In genomic region chr6:50726166-50726591, GRCm38 (mm10) we compare ENCODE assay signal across 16 mouse cellular contexts.
DNase-seq lines count a peak whose midpoint lies in the region; ATAC-seq and TF ChIP-seq lines count a peak whose summit lies in the region.
"Had no signal": no experiment of that assay in that cellular context is flagged by ENCODE, and none has a peak within 500 bp of the region (broad histone marks: within the 10 kb centered on the region; RNA-seq: fewer than 3 reads in every experiment).

No protein-coding gene starts in this region.

- 13% methylated on average over 9 of the region's 9 CpGs for WGBS in limb, embryonic 13.5 days

- H3K4me3 ChIP-seq in gastrocnemius, adult 2 months: no peak overlapping the region; the same call in 1 of the 2 replicates
- no peak overlapping the region for H3K4me3 ChIP-seq in limb, embryonic 13.5 days
- H3K4me3 ChIP-seq: forebrain, embryonic 12.5 days; heart, embryonic 13.5 days had no signal

- H3K4me1 ChIP-seq in limb, embryonic 13.5 days: peaks cover 34% of the 10 kb centered on the region
- H3K4me1 ChIP-seq: forebrain, embryonic 12.5 days; heart, embryonic 13.5 days had no signal

- H3K4me2 ChIP-seq in limb, embryonic 13.5 days (replicated peaks): peak overlapping the region; percentile 14
- H3K4me2 ChIP-seq: forebrain, embryonic 12.5 days; heart, embryonic 13.5 days had no signal

- intact Hi-C loops in gastrocnemius, adult 2 months (cut with DNase I): no loop called here
- intact Hi-C loops in gastrocnemius, postnatal 14 days (cut with DNase I; ENCODE audit: low total_unique reads): no loop called here

- no peaks in the 10 kb centered on the region for H3K36me3 ChIP-seq in limb, embryonic 13.5 days
- H3K36me3 ChIP-seq: forebrain, embryonic 12.5 days; heart, embryonic 13.5 days had no signal

- 0 out of 2 replicates have a peak overlapping the region, but pooled peaks have one; percentile 16 for H3K27ac ChIP-seq in gastrocnemius, adult 2 months
- H3K27ac ChIP-seq in limb, embryonic 13.5 days: no peak overlapping the region
- H3K27ac ChIP-seq: forebrain, embryonic 12.5 days; heart, embryonic 13.5 days; liver, embryonic 14.5 days had no signal

- TF ChIP-seq POLR2A in brain, embryonic 14.5 days (IDR thresholded peaks at IDR 0.05; ENCODE audit: borderline replicate concordance, extremely low read depth, insufficient read depth, insufficient read length, poor library complexity, severe bottlenecking): no peak

- TF ChIP-seq CTCF in gastrocnemius, adult 2 months (IDR thresholded peaks at IDR 0.05): no peak
- no peak for TF ChIP-seq CTCF in brain, embryonic 14.5 days (IDR thresholded peaks at IDR 0.05; ENCODE audit: borderline replicate concordance, extremely low read depth, insufficient read depth, insufficient read length)

- no peak for DNase-seq in gastrocnemius, adult 2 months
- no peak for DNase-seq in gastrocnemius, postnatal 14 days
- DNase-seq in kidney, postnatal 4 days: peak; percentile 27 to 53
- DNase-seq in kidney, adult 8-10 months: no peak
- DNase-seq in brain, embryonic 14.5 days (ENCODE audit: low read depth): peak; percentile 29
- DNase-seq in thymus, postnatal 0 days (ENCODE audit: low spot score): no peak
- DNase-seq: adrenal gland, postnatal 14 days; cerebellum, adult 8-10 months; heart, postnatal 4 days; lung, postnatal 14 days; thymus, postnatal 4 days had no signal

- H3K9ac ChIP-seq in limb, embryonic 13.5 days: no peak overlapping the region
- H3K9ac ChIP-seq: forebrain, embryonic 12.5 days; heart, embryonic 13.5 days; liver, embryonic 14.5 days had no signal

- peak; percentile 80 for ATAC-seq in limb, embryonic 13.5 days (ENCODE audit: low FRiP score, low read depth)
- ATAC-seq: inflammation-experienced regulatory T-cells, adult 6 months had no signal

- no peaks in the 10 kb centered on the region for H3K9me3 ChIP-seq in limb, embryonic 13.5 days
- H3K9me3 ChIP-seq: forebrain, embryonic 12.5 days; heart, embryonic 13.5 days had no signal

- H3K27me3 ChIP-seq in limb, embryonic 13.5 days: peaks cover 78% of the 10 kb centered on the region
- H3K27me3 ChIP-seq: forebrain, embryonic 12.5 days; heart, embryonic 13.5 days had no signal

Comparison
In these comparisons a context has a peak if more than half of its experiments do, and no peak if none do; other contexts are left out.
1. DNase-seq: peak in kidney, postnatal 4 days (2 of 2) and brain, embryonic 14.5 days (single experiment); none in gastrocnemius, adult 2 months (single experiment), gastrocnemius, postnatal 14 days (single experiment), kidney, adult 8-10 months (0 of 2) and thymus, postnatal 0 days (single experiment).